Mouse (Mus musculus) embryonic facial prominence, embryonic 13.5 days (tissue): ENCODE measurements around the gene Wdr43. TPM values are rescaled to one million over a fixed set of nuclear protein-coding genes. Genes with fewer than 3 reads are reported as not detected.

Experiments used
- ATAC-seq: fragments of 200-750 bp; cut with Nextera tagmentation; 2 replicates; pipeline ENCODE4 v1.8.0; 2017; ENCODE audit warnings: low read depth; ENCODE audit not compliant: insufficient number of reproducible peaks, insufficient read depth, low FRiP score, low TSS enrichment
- H3K27ac ChIP-seq: fragments of 300-500 bp; sonication (generic); 2 replicates; pipeline ENCODE4 v1.5.1; 2015; ENCODE audit warnings: moderate library complexity, mild to moderate bottlenecking, inconsistent platforms
- H3K27me3 ChIP-seq: fragments of 300-500 bp; sonication (generic); 2 replicates; pipeline ENCODE4 v1.6.1; 2015; ENCODE audit warnings: mild to moderate bottlenecking, inconsistent platforms
- H3K36me3 ChIP-seq: fragments of 300-500 bp; sonication (generic); 2 replicates; pipeline ENCODE4 v1.6.1; 2015; ENCODE audit warnings: mild to moderate bottlenecking, inconsistent platforms
- H3K4me1 ChIP-seq: fragments of 300-500 bp; sonication (generic); 2 replicates; pipeline ENCODE4 v1.6.1; 2015; ENCODE audit warnings: inconsistent platforms
- H3K4me2 ChIP-seq: fragments of 300-500 bp; sonication (generic); 2 replicates; pipeline ENCODE4 v1.6.1; 2015; ENCODE audit warnings: moderate library complexity, mild to moderate bottlenecking, inconsistent platforms
- H3K4me3 ChIP-seq: fragments of 300-500 bp; sonication (generic); 2 replicates; pipeline ENCODE4 v1.5.1; 2015; ENCODE audit warnings: mild to moderate bottlenecking, inconsistent platforms
- H3K9ac ChIP-seq: fragments of 300-500 bp; sonication (generic); 2 replicates; pipeline ENCODE4 v1.6.1; 2015; ENCODE audit warnings: mild to moderate bottlenecking, inconsistent platforms
- H3K9me3 ChIP-seq: fragments of 300-500 bp; sonication (generic); 2 replicates; pipeline ENCODE4 v1.6.1; 2016; ENCODE audit warnings: inconsistent platforms
- WGBS: fragments of 180-500 bp; shearing (Covaris S2); methylation state at CpG from one replicate; pipeline ENCODE4 v1.1.7; 2015; ENCODE audit warnings: mixed read lengths; 5-methylcytosine and 5-hydroxymethylcytosine counted together
- polyA plus RNA-seq: library from polyadenylated mRNA; unstranded; fragments of >200 nt; fragmentation: Nextera tagmentation; extraction: Ambion mirVana; gene quantifications from 2 replicates; pipeline ENCODE4 v1.2.1, GENCODE M21; 2015

Gene Wdr43
- polyA plus RNA-seq, 1 experiment from 2014 or later: 77.4 TPM

DNA sequence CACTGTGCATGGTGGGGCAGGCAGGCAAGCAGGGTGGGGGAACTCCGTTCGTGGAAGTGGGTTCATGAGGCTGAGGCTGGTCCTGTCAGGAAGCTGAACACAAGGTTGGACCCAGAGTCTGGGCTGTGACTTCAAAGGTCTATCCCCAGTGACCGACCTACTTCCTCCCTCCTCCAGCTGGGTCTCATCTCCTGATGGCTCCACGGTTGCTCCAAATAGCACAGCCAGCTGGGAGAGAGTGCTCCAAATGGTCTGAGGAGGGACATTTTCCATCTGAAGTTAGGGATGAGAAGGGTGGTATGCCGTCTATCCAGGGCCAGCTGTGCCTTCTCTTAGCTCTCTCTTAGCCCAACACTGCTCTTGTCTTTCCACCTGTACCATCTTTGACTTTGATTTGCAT is 74.2 kb downstream of the Wdr43 start:
- Histone ChIP-seq H3K9me3 (no peaks in the 10 kb centered on the region), H3K9ac (no peak overlapping the region), H3K27ac (no peak overlapping the region), H3K4me2 (no peak overlapping the region), H3K4me3 (no peak overlapping the region), H3K4me1 (no peaks in the 10 kb centered on the region), H3K27me3 (no peaks in the 10 kb centered on the region), H3K36me3 (no peaks in the 10 kb centered on the region)
- no peak for ATAC-seq
- 76% methylated on average over 5 of the region's 5 CpGs for WGBS

GRCm38 (mm10) chr17:71691361-71691875 is 75.7 kb downstream of the Wdr43 start:
- no peaks in the 10 kb centered on the region for H3K4me1 ChIP-seq
- H3K9me3 ChIP-seq: no peaks in the 10 kb centered on the region
- no peak for ATAC-seq
- no peaks in the 10 kb centered on the region for H3K36me3 ChIP-seq
- whole genome bisulfite sequencing: 76% methylated on average over 11 of the region's 11 CpGs
- H3K9ac ChIP-seq: no peak overlapping the region
- no peaks in the 10 kb centered on the region for H3K27me3 ChIP-seq
- no peak overlapping the region for H3K27ac ChIP-seq
- no peak overlapping the region for H3K4me2 ChIP-seq
- H3K4me3 ChIP-seq: no peak overlapping the region

- WGBS: 49% methylated on average over 5 of the region's 5 CpGs
- Histone ChIP-seq H3K27ac (no peak overlapping the region), H3K27me3 (no peaks in the 10 kb centered on the region; the same call in 1 of the 2 replicates), H3K4me2 (no peak overlapping the region), H3K36me3 (no peaks in the 10 kb centered on the region), H3K9ac (no peak overlapping the region), H3K9me3 (no peaks in the 10 kb centered on the region), H3K4me3 (no peak overlapping the region), H3K4me1 (no peaks in the 10 kb centered on the region)
- no peak for ATAC-seq
These were observed 77.6 kb downstream of the Wdr43 start for GRCm38 (mm10) chr17:71693313-71693712.

DNA sequence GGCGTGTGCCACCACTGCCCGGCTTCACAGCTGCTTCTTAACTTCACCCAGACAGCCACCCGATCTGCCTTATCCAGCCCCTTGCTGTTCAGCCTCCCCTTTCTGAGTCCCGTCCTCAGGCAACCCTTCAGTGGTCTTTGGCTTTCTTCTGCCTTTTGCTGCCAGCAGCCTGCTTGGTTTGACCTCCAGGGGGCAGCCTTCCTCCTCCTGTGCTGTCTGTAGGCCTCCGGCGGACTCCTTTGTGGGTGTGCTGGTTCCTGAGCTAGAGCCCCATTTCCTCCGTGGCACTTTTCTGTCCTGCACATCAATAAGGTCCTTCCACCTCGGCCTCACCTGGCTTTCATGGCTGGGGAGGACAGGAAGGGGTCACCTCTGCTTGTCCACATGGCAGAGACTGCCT is 78.1 kb downstream of the Wdr43 start:
- H3K4me3 ChIP-seq: no peak overlapping the region
- H3K27me3 ChIP-seq: no peaks in the 10 kb centered on the region; the same call in 1 of the 2 replicates
- H3K27ac ChIP-seq: no peak overlapping the region
- H3K36me3 ChIP-seq: no peaks in the 10 kb centered on the region
- ATAC-seq: no peak
- H3K4me2 ChIP-seq: no peak overlapping the region
- H3K4me1 ChIP-seq: no peaks in the 10 kb centered on the region
- 42% methylated on average over 8 of the region's 8 CpGs for WGBS
- no peak overlapping the region for H3K9ac ChIP-seq
- no peaks in the 10 kb centered on the region for H3K9me3 ChIP-seq

DNA sequence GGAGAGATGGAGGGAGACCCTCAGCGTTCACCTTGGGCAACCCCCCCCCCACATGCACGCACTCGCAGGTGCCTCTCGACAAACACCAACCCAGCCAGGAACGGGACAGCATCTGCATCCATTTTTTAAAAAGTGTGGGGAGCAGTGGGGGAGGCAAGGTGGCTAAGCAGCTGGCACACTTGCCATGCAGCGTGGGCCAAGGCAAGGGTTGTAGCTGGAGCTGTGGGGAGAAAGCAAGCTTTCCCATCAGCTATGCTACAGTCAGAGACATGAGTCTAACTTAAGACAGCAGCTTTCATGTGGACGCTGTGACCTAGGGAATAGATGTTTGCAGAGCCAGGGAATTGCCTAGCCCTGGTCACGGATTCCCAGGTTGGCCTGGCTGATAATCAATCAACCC is 79.5 kb downstream of the Wdr43 start:
- H3K36me3 ChIP-seq: no peaks in the 10 kb centered on the region
- H3K27me3 ChIP-seq: no peaks in the 10 kb centered on the region; the same call in 1 of the 2 replicates
- H3K4me1 ChIP-seq: no peaks in the 10 kb centered on the region
- H3K4me2 ChIP-seq: no peak overlapping the region
- no peak overlapping the region for H3K9ac ChIP-seq
- 90% methylated on average over 8 of the region's 8 CpGs for WGBS
- no peak overlapping the region for H3K4me3 ChIP-seq
- no peak overlapping the region for H3K27ac ChIP-seq
- H3K9me3 ChIP-seq: no peaks in the 10 kb centered on the region
- no peak for ATAC-seq

DNA sequence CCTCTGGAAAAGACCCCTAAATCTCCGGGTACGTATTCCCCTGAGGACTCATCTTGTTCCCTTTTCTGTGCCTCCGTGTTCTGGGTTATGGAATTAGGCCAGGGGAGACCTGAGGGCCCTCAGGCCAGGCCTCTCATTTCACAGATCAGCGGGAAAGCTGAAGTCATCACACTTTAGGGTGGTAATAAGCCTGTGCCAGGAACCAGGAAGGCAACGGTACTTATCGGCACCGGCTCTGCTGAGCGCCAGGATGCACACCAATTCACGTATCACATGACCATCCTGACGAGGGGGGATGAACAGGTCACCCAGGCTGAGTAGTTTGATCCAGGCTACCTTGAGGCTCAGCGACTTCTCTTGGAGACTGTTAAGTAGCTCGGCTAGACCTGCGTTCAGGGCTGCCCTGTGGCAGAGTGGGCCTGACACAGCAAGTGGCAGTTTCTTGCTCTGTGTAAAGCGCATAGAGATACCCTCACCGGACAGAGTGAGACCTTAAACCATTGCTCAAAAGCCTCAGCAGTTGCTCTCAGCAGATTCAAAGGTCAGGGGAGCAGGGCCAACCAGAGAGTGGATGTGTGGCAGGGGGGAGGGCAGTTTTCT is 80.1 kb downstream of the Wdr43 start:
- Histone ChIP-seq H3K27ac (no peak overlapping the region), H3K9ac (no peak overlapping the region), H3K27me3 (no peaks in the 10 kb centered on the region; the same call in 1 of the 2 replicates), H3K4me2 (no peak overlapping the region), H3K9me3 (no peaks in the 10 kb centered on the region), H3K36me3 (no peaks in the 10 kb centered on the region), H3K4me1 (no peaks in the 10 kb centered on the region), H3K4me3 (no peak overlapping the region)
- no peak for ATAC-seq
- 66% methylated on average over 15 of the region's 15 CpGs for WGBS

DNA sequence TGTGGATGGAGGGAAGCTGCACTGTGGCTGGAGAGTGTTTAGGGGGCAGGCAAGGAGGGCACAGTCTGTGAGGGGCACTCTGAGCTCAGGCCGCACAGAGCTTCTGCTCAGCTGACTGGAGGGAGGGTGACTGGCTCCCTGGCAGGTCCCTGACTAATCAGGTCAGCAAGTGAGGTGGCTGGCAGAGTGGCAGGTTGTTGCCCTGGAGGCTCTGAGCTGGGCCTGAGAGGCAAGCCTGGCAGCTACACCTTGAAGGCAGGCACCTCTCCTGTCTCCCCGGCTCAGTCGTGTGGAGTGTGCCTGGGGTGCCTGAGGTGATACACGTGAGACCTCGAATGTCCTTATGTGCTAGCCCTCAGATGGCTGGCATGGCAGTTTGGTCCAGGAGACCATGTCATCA is 80.7 kb downstream of the Wdr43 start:
- 73% methylated on average over 5 of the region's 5 CpGs for WGBS
- H3K27me3 ChIP-seq: no peaks in the 10 kb centered on the region; the same call in 1 of the 2 replicates
- H3K27ac ChIP-seq: no peak overlapping the region
- H3K4me2 ChIP-seq: no peak overlapping the region
- H3K9ac ChIP-seq: no peak overlapping the region
- no peak overlapping the region for H3K4me3 ChIP-seq
- ATAC-seq: no peak
- H3K4me1 ChIP-seq: no peaks in the 10 kb centered on the region
- H3K9me3 ChIP-seq: no peaks in the 10 kb centered on the region
- no peaks in the 10 kb centered on the region for H3K36me3 ChIP-seq

GRCm38 (mm10) chr17:71697896-71698618 is 82.4 kb downstream of the Wdr43 start:
- Histone ChIP-seq H3K36me3 (no peaks in the 10 kb centered on the region), H3K9me3 (no peaks in the 10 kb centered on the region), H3K4me2 (no peak overlapping the region), H3K27ac (no peak overlapping the region), H3K4me3 (no peak overlapping the region), H3K27me3 (no peaks in the 10 kb centered on the region; the same call in 1 of the 2 replicates), H3K9ac (no peak overlapping the region), H3K4me1 (no peaks in the 10 kb centered on the region)
- ATAC-seq: no peak
- WGBS: 84% methylated on average over 11 of the region's 11 CpGs

DNA sequence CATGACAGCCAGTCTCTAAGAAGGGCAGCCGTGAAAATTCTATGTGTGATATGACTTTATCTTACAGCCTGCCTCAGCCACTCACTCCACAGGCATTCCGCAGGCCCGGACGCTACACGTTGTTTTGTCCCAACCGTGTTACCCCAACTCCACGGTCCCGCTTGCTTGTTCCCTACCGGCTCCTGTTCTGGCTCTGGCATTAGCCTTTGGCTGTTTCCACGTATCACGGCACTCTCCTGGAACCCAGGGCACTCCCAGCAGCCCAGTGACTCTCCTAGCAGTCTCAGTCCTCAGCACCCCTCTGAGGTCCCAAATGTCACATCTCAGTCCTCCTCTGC is 82.9 kb downstream of the Wdr43 start:
- no peaks in the 10 kb centered on the region; the same call in 1 of the 2 replicates for H3K27me3 ChIP-seq
- 88% methylated on average over 11 of the region's 11 CpGs for WGBS
- ATAC-seq: no peak

GRCm38 (mm10) chr17:71705113-71705512 is 89.4 kb downstream of the Wdr43 start:
- ATAC-seq: no peak
- Histone ChIP-seq H3K4me2 (no peak overlapping the region), H3K9me3 (peaks cover 3% of the 10 kb centered on the region; the same call in 1 of the 2 replicates), H3K9ac (no peak overlapping the region), H3K4me1 (no peaks in the 10 kb centered on the region), H3K4me3 (no peak overlapping the region), H3K36me3 (no peaks in the 10 kb centered on the region; the same call in 1 of the 2 replicates), H3K27me3 (no peaks in the 10 kb centered on the region), H3K27ac (no peak overlapping the region)
- 71% methylated on average over 1 of the region's 1 CpGs for WGBS

More for the DNA sequence above, 82.9 kb downstream of the Wdr43 start:
- Histone ChIP-seq H3K9ac (no peak overlapping the region), H3K4me2 (no peak overlapping the region), H3K4me3 (no peak overlapping the region), H3K9me3 (no peaks in the 10 kb centered on the region), H3K4me1 (no peaks in the 10 kb centered on the region), H3K36me3 (no peaks in the 10 kb centered on the region), H3K27ac (no peak overlapping the region)

GRCm38 (mm10) chr17:71705550-71706480 is 90.1 kb downstream of the Wdr43 start:
- ATAC-seq: no peak
- H3K4me3 ChIP-seq: no peak overlapping the region
- H3K9me3 ChIP-seq: peaks cover 3% of the 10 kb centered on the region; the same call in 1 of the 2 replicates
- H3K36me3 ChIP-seq: no peaks in the 10 kb centered on the region; the same call in 1 of the 2 replicates
- H3K4me2 ChIP-seq: no peak overlapping the region
- no peaks in the 10 kb centered on the region for H3K4me1 ChIP-seq
- no peaks in the 10 kb centered on the region for H3K27me3 ChIP-seq
- 84% methylated on average over 14 of the region's 14 CpGs for WGBS
- H3K9ac ChIP-seq: 0 out of 2 replicates have a peak overlapping the region, but pooled peaks have one; percentile 4
- no peak overlapping the region for H3K27ac ChIP-seq
